Mouse (Mus musculus) heart, postnatal 0 days (tissue): ENCODE results near the gene P4ha2.

Experiments used
- CTCF ChIP-seq: IDR thresholded peaks from 2 replicates; pipeline ENCODE4 v1.5.1; 2016; ENCODE audit warnings: antibody characterized with exemption, control low read depth, low read depth
- EP300 ChIP-seq: IDR thresholded peaks from 2 replicates; pipeline ENCODE4 v1.6.1; 2016; ENCODE audit warnings: antibody characterized with exemption, low read depth

- no peak for TF ChIP-seq CTCF
- no peak for TF ChIP-seq EP300
Measured at GRCm38 (mm10) chr11:54107239-54107638, 7.3 kb downstream of the P4ha2 start.
